Comparison of ENCODE assay signal across 16 mouse cellular contexts in the genomic region with DNA sequence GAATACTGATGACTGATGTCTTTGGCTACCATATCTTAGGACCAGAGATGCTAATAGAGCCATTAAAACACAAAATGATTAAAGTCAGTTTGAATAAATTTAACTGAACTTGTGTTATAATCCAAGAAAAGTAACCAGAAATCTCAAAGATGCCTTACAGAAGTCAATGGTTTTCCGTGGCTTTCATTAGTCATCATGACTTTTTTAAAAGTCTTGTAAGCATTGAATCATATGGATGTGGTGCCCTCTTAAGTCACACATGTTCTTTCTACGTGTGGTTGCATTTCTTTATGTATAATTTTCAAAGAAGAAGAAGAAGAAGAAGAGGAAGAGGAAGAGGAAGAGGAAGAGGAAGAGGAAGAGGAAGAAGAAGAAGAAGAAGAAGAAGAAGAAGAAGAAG.
"Had no signal": no experiment of that assay in that cellular context is flagged by ENCODE, and none has a peak within 500 bp of the region (broad histone marks: within the 10 kb centered on the region; RNA-seq: fewer than 3 reads in every experiment).

No protein-coding gene starts in this region.

- DNase-seq: heart, postnatal 10 days; heart, postnatal 14 days; heart, postnatal 36 days; heart, postnatal 4 days; kidney, adult 11 months; kidney, adult 18-20 months; kidney, adult 2 months; kidney, adult 8-10 months; kidney, adult 9 months; kidney, postnatal 10 days; kidney, postnatal 14 days; kidney, postnatal 25 days; kidney, postnatal 36 days; kidney, postnatal 4 days; layer of hippocampus, adult 9-11 months; layer of hippocampus, postnatal 36 days had no signal
